Mouse (Mus musculus) MEL (cell line): ENCODE measurements around the gene Hdhd3.

Experiments used
- CTCF ChIP-seq, 3 experiments: IDR thresholded peaks in 2 of 3; conservative IDR thresholded peaks in 1 of 3; 2 replicates each; pipeline ENCODE4 v1.5.1; 2011 to 2012; ENCODE audit warnings: low read length in 3 of 3, low read depth in 2 of 3, mild to moderate bottlenecking in 2 of 3, improper control_type of control experiment in 1 of 3, inconsistent platforms in 1 of 3, mixed read lengths in 1 of 3, moderate library complexity in 1 of 3; ENCODE audit not compliant: control insufficient read depth in 1 of 3, insufficient read depth in 1 of 3, poor library complexity in 1 of 3, severe bottlenecking in 1 of 3
- E2F4 ChIP-seq: IDR thresholded peaks from 2 replicates; pipeline ENCODE4 v1.6.1; 2011; ENCODE audit warnings: low read depth, low read length, improper control_type of control experiment, borderline replicate concordance
- ELF1 ChIP-seq: IDR thresholded peaks from 2 replicates; pipeline ENCODE4 v1.6.1; 2014; ENCODE audit warnings: low read depth, mild to moderate bottlenecking, inconsistent platforms, low read length, improper control_type of control experiment, moderate library complexity
- EP300 ChIP-seq, 2 experiments: IDR thresholded peaks; 2 replicates each; pipeline ENCODE4 v1.6.1; 2011; ENCODE audit warnings: improper control_type of control experiment in 2 of 2, low read length in 2 of 2, low read depth in 1 of 2, mild to moderate bottlenecking in 1 of 2
- TCF12 ChIP-seq: IDR thresholded peaks from 2 replicates; pipeline ENCODE4 v1.6.1; 2014; ENCODE audit warnings: low read depth, mild to moderate bottlenecking, inconsistent platforms, low read length, improper control_type of control experiment, moderate library complexity

DNA sequence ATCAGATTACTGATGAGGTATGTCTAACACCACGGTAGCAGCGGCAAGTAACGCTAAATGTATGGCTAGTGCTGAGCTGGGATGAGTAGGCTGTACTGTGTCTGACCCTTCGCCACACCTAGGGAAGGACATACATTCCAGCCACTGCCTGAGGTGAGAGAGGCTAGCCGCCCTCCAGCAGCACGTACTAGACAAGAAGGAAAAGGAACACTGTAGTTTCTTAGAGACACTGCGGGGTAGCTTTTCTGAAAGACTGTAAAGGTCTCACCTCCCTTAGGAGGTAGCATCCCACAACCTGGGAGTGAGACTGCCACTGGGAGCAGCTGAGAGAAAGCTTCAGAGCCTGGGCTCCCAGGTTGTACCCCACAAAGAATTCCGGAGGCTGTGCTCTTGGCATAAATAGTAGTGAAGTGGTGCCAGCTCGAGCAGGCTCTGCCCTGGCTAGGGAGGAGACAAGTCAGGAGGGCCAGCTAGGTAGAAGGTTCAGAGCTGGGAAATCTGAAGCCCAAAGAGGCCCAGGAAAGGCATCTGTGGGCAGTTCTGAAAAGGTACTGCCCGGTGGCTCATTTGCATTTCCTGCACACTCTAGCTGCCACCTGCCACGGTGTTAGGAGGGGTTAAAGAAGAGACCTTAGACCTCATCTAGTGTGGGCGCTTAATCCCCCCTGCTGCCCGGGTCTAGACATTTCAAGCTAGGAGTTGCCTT is 15.3 kb upstream of the Hdhd3 start:
- TF ChIP-seq E2F4 (no peak), TCF12 (no peak), CTCF (IDR thresholded peaks at IDR 0.05 in 2 of 3, conservative IDR thresholded peaks at IDR 0.05 in 1 of 3; ENCODE audit: control insufficient read depth in 1 of 3, insufficient read depth in 1 of 3, low read depth in 2 of 3, low read length in 3 of 3, poor library complexity in 1 of 3, severe bottlenecking in 1 of 3) (no peak), ELF1 (no peak), EP300 (IDR thresholded peaks at IDR 0.05; ENCODE audit: low read depth in 1 of 2, low read length in 2 of 2) (no peak)
